Mouse (Mus musculus) brain, embryonic 14.5 days (tissue): ENCODE measurements around the gene Gdf1.

Experiments
- CTCF ChIP-seq: fragments of 200-500 bp; IDR thresholded peaks from 2 replicates; pipeline ENCODE4 v1.5.1; 2012; ENCODE audit warnings: inconsistent platforms, mild to moderate bottlenecking, moderate library complexity, borderline replicate concordance; ENCODE audit not compliant: insufficient read depth, insufficient read length; ENCODE audit errors: extremely low read depth
- POLR2A ChIP-seq: fragments of 200-500 bp; IDR thresholded peaks from 2 replicates; pipeline ENCODE4 v1.6.1; 2012; ENCODE audit warnings: mild to moderate bottlenecking, inconsistent platforms, borderline replicate concordance; ENCODE audit not compliant: poor library complexity, insufficient read depth, insufficient read length, severe bottlenecking; ENCODE audit errors: extremely low read depth

DNA sequence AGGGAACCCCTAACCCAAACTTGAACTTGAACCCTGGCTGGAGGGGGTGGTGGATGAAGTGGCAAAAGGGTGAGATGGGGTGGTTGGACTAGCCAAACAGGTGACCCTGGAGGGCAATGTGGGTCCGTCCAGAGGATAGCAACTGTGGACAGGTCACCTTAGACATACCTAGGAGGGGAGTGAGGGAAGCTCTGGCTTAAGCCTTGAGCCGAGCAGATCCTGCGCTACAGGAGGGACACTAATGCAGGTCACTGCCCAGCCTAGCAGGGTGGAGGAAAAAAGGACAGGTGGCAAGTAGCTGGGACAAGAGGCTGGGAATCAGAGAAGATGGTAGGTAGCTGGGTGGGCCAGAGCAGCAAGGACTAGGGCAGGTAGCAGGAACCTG, 22.4 kb downstream of the Gdf1 start:
- no peak for TF ChIP-seq POLR2A
- no peak for TF ChIP-seq CTCF
